Mouse (Mus musculus): ENCODE results near the gene Zfp276. TPM values are rescaled to one million over a fixed set of nuclear protein-coding genes. Genes with fewer than 3 reads are reported as not detected.

Zfp276 gene
- polyA plus RNA-seq (2014; fragmentation: Illumina TruSeq; extraction: RNeasy Lipid Tissue Mini Kit (QIAGEN cat#74804); ENCODE audit: low read depth, low replicate concordance): 2.1 TPM

GRCm38 (mm10) chr8:123254099-123254885 lies at the start of gene Zfp276, which contains the start of gene Vps9d1:
Zfp276 (plus strand) TSS chr8:123254195.
Vps9d1 (minus strand) TSS chr8:123254348.

GRCm38 (mm10) chr8:123212321-123213117 lies 41.5 kb upstream of the Zfp276 start, which contains the start of the genes Chmp1a and Spata33:
Chmp1a (minus strand) TSS chr8:123212763.
Spata33 (plus strand) TSS chr8:123212832.

GRCm38 (mm10) chr8:123224278-123225266 lies 29.4 kb upstream of the Zfp276 start, which contains the start of gene Cdk10:
Cdk10 (plus strand) TSS chr8:123224842.

DNA sequence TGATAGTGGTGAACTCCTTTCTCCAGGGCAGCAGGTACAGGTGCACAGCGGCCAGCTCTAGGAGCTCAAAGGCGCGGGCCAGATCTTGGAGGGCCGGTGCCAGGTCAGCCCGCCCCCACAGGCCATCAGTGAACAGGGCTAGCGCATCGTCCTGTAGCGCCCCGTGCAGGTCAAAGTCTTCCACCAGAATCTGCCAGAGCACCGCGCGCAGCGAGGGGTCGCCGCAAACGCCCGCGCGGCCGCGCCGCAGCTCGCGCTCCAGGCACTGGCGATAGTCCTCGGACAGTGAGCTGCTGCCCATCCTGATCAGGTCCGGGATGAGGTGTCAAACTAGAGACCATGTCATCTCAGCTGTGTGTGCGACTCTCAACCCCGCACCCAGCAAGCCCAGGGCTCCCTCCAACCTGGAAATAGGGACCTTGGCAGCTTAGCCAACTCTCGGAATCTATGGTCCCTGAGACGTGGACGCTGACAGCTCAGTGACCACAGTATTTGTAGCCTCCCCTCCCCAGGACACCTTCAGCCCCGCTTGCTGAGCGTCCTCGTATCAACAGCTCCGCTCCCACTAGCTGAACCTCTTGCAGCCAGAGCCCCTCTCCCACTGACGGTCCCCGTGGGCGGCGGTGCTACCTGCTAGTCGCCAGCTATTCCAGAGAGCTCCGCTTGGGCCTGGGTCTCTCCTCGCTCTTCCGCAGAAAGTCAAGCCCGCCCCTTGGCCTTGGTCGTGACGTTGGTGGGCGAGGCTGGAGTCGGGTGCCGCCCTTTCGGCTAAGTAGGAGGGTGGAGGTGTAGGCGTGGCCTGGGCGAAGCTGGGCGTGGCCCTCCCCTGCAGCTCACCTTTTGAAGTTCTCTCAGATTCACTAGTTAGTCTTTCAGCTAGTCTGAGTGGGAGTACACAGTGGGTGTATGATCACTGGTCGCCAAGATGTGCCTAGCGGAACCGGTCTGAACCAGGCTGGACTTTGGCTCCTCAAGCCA lies 18.2 kb upstream of the Zfp276 start, which contains the start of gene Spata2l:
Gene Spata2l (minus strand): TSS at position 714 of the 978 bp plus-strand sequence.

GRCm38 (mm10) chr8:123318467-123318911 lies 64.5 kb downstream of the Zfp276 start, which contains the start of gene Fanca:
Fanca (minus strand) TSS chr8:123318576.

Other genes starting within 250 kb of the Zfp276 start
- gene Ankrd11, start 211.9 kb upstream of the Zfp276 start, polyA plus RNA-seq (2014; fragmentation: Illumina TruSeq; extraction: RNeasy Lipid Tissue Mini Kit (QIAGEN cat#74804); ENCODE audit: low read depth, low replicate concordance): 66.1 TPM
- gene Spg7, start 191.3 kb upstream of the Zfp276 start, polyA plus RNA-seq (2014; fragmentation: Illumina TruSeq; extraction: RNeasy Lipid Tissue Mini Kit (QIAGEN cat#74804); ENCODE audit: low read depth, low replicate concordance): 26.4 TPM
- gene Rpl13, start 151.8 kb upstream of the Zfp276 start, polyA plus RNA-seq (2014; fragmentation: Illumina TruSeq; extraction: RNeasy Lipid Tissue Mini Kit (QIAGEN cat#74804); ENCODE audit: low read depth, low replicate concordance): 60.1 TPM
- gene Cpne7, start 136.8 kb upstream of the Zfp276 start, polyA plus RNA-seq (2014; fragmentation: Illumina TruSeq; extraction: RNeasy Lipid Tissue Mini Kit (QIAGEN cat#74804); ENCODE audit: low read depth, low replicate concordance): not detected
- gene Sult5a1, start 95.9 kb upstream of the Zfp276 start, polyA plus RNA-seq (2014; fragmentation: Illumina TruSeq; extraction: RNeasy Lipid Tissue Mini Kit (QIAGEN cat#74804); ENCODE audit: low read depth, low replicate concordance): not detected
- gene Dpep1, start 68.0 kb upstream of the Zfp276 start, polyA plus RNA-seq (2014; fragmentation: Illumina TruSeq; extraction: RNeasy Lipid Tissue Mini Kit (QIAGEN cat#74804); ENCODE audit: low read depth, low replicate concordance): 33.6 TPM
- 16.8 TPM for gene Chmp1a, start 41.4 kb upstream of the Zfp276 start, polyA plus RNA-seq (2014; fragmentation: Illumina TruSeq; extraction: RNeasy Lipid Tissue Mini Kit (QIAGEN cat#74804); ENCODE audit: low read depth, low replicate concordance)
- 0.60 TPM for gene Spata33, start 41.4 kb upstream of the Zfp276 start, polyA plus RNA-seq (2014; fragmentation: Illumina TruSeq; extraction: RNeasy Lipid Tissue Mini Kit (QIAGEN cat#74804); ENCODE audit: low read depth, low replicate concordance)
- 5.6 TPM for gene Cdk10, start 29.4 kb upstream of the Zfp276 start, polyA plus RNA-seq (2014; fragmentation: Illumina TruSeq; extraction: RNeasy Lipid Tissue Mini Kit (QIAGEN cat#74804); ENCODE audit: low read depth, low replicate concordance)
- gene Spata2l, start 18.0 kb upstream of the Zfp276 start, polyA plus RNA-seq (2014; fragmentation: Illumina TruSeq; extraction: RNeasy Lipid Tissue Mini Kit (QIAGEN cat#74804); ENCODE audit: low read depth, low replicate concordance): not detected
- gene Vps9d1, start 153 bp downstream of the Zfp276 start, polyA plus RNA-seq (2014; fragmentation: Illumina TruSeq; extraction: RNeasy Lipid Tissue Mini Kit (QIAGEN cat#74804); ENCODE audit: low read depth, low replicate concordance): 1.4 TPM
- gene Fanca, start 64.4 kb downstream of the Zfp276 start, polyA plus RNA-seq (2014; fragmentation: Illumina TruSeq; extraction: RNeasy Lipid Tissue Mini Kit (QIAGEN cat#74804); ENCODE audit: low read depth, low replicate concordance): 0.35 TPM
- 1.7 TPM for gene Spire2, start 78.5 kb downstream of the Zfp276 start, polyA plus RNA-seq (2014; fragmentation: Illumina TruSeq; extraction: RNeasy Lipid Tissue Mini Kit (QIAGEN cat#74804); ENCODE audit: low read depth, low replicate concordance)
- gene Tcf25, start 119.6 kb downstream of the Zfp276 start, polyA plus RNA-seq (2014; fragmentation: Illumina TruSeq; extraction: RNeasy Lipid Tissue Mini Kit (QIAGEN cat#74804); ENCODE audit: low read depth, low replicate concordance): 295 TPM
- gene Mc1r, start 152.9 kb downstream of the Zfp276 start, polyA plus RNA-seq (2014; fragmentation: Illumina TruSeq; extraction: RNeasy Lipid Tissue Mini Kit (QIAGEN cat#74804); ENCODE audit: low read depth, low replicate concordance): not detected
- 0.85 TPM for gene Tubb3, start 157.2 kb downstream of the Zfp276 start, polyA plus RNA-seq (2014; fragmentation: Illumina TruSeq; extraction: RNeasy Lipid Tissue Mini Kit (QIAGEN cat#74804); ENCODE audit: low read depth, low replicate concordance)
- 1.9 TPM for gene Def8, start 169.3 kb downstream of the Zfp276 start, polyA plus RNA-seq (2014; fragmentation: Illumina TruSeq; extraction: RNeasy Lipid Tissue Mini Kit (QIAGEN cat#74804); ENCODE audit: low read depth, low replicate concordance)
- gene Afg3l1, start 223.7 kb downstream of the Zfp276 start, polyA plus RNA-seq (2014; fragmentation: Illumina TruSeq; extraction: RNeasy Lipid Tissue Mini Kit (QIAGEN cat#74804); ENCODE audit: low read depth, low replicate concordance): 8.0 TPM